Mouse (Mus musculus) kidney, adult 18-20 months (tissue): ENCODE results near the gene Hes7.
A peak's percentile ranks its signal among the peaks of the same experiment; 100 is the strongest.
"Not testable (repeated sequence)": the region's sequence is repeated elsewhere in the genome, so short reads cannot be mapped to it uniquely, and the experiment has no call there.

Experiments used
- DNase-seq: peaks from one replicate; pipeline ENCODE4 v3.0.0; 2021

Hes7 gene

DNA sequence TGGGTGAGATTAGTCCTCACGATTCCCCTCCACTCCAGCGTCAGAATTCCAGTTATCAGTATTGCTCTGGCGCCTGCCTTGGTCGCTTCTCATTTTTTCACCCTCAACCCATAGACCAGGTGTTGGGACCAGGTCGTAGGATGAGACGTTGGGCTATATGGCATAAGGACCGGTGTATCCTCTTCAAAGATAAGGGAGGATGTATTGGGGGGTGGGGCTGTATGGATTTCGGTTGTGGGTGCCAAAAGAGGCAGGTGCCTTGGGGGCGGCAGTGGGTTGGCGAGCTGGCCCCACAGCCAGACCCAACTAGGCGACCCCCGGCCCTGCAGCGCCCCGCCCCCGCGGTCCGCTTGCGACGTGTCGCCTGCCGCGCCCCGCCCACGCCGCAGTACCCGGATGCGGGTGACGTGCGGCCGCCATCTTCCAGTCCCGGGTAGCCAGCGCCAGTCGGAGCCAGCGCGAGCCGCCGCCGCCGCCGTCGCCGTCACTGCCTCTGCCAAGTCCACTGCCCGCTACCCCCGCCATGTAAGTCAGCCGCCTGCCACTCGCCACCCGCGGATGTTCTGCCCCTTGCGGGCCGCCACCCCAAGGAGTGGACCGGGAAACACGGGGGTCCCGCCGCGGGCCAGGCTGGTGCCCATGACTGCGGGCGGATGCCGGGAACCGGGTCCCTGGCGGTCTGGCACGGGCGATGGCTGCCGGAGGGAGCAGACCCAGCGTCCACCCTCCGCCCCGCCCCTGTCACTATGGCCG lies 31.9 kb upstream of the Hes7 start, which contains the start of gene Vamp2:
Gene Vamp2, plus strand, starts transcription at position 388 of the 753 bp plus-strand sequence.
- peak; percentile 94 for DNase-seq

DNA sequence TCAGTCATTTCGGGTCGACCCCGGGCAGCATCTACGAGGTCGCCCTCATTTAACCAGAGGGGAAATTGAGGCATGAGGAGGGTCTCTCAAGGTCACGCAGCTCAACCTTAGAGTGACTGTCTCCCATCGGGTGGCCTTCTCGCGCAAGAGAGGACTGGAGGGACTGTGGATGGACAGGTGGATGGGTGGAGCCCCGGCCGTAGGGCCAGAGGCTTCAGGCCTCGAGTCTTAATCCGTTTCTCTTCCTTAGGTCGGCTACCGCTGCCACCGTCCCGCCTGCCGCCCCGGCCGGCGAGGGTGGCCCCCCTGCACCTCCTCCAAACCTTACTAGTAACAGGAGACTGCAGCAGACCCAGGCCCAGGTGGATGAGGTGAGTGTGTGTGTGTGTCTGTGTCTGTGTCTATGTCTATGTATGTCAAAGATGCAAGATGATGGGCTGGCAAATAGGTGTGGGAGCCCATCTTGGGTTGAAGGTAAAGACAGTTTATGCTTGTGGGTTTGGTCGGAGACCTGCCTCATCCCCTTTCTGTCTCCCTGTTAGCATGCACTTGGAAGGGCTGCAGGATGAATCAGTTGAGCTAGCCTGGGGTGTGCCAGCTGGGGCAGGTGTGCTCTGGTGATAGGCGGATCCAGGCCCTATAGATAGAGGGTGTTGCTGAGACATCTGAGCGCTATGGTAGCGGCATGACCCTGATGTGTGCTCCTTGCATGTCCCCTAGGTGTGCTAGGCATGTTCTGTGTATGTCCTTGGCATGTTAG lies 31.2 kb upstream of the Hes7 start:
- DNase-seq = peak; percentile 68

DNA sequence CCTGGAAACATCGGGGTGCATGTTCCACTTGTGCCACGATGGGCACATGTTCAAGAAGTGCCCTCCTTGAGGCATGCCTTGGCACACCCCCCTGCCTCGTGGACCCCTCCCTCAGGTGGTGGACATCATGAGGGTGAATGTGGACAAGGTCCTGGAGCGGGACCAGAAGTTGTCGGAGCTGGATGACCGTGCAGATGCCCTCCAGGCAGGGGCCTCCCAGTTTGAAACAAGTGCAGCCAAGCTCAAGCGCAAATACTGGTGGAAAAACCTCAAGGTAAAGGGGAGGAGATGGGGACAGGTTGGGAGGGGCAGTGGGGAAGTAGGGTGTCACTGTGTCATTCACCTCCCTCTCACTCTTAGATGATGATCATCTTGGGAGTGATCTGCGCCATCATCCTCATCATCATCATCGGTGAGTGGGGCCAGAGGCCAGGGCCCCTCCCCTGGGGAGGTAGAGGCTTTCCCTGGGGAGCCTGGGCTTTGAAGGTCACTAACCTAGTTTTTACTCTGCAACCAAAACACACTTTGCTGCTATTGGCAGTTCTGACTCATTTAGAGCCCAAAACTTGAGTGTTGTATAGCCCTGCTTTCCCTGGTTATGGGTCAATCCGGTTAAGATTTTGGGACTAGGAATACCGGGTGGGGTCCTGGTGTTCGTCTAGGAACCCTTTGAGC lies 30.5 kb upstream of the Hes7 start:
- no peak for DNase-seq

DNA sequence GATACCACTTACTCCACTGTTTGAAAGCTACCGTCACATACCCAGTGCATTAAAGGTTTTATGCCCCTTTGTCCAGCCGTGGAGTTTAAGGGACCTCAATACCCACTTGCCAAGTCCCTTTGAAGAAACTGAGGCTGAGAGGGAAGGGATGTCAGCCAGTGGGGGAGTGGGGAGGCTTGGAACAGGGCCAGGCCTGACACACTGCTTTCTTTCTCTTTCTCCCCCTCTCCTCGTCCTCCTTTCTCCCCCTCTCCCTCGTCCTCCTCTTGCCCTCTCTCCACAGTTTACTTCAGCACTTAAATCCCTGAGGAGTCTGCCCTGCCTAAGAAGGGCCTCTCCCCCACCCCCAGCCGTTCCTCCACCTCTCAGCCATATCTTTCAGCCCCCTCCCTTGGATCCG lies 29.8 kb upstream of the Hes7 start:
- DNase-seq = no peak

DNA sequence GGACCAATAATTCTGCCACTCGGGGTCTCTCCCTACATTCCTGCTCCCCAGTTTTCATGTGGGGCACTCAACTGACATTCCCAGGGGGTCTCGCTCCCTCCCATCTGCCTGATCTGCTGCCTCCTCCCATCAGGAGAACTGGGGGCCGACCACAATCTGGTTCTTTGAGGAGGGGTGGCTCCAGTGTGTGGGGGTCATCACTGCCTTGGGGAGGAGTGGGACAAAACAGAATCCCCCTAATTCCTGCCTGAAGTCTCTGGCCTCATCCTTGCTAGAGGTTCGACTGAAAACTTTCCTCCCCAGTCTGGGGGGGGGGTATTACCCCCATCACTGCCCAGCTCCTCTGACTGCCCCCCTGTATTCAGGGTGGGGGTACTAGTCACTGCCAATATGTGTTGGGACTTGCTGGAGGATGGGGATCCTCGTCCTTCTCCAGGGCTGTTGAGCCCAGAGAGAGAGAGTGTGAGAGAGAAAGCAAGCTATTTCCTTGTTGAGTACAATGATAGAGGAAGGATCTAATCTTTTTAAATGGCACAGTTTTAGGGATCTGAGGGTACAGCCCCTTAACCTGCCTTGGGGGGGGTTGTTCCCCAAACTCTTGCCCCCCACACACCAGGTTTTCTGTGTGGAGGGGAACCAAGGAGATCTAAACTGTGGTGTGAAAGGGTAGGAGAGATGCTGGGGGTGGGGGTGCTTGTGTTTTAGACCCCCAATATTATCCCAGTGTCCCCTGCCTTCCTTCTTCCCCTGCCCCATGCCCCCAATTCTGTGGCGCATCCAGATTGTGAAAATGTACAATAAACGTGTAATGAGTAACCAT lies 28.4 kb upstream of the Hes7 start:
- DNase-seq = no peak

DNA sequence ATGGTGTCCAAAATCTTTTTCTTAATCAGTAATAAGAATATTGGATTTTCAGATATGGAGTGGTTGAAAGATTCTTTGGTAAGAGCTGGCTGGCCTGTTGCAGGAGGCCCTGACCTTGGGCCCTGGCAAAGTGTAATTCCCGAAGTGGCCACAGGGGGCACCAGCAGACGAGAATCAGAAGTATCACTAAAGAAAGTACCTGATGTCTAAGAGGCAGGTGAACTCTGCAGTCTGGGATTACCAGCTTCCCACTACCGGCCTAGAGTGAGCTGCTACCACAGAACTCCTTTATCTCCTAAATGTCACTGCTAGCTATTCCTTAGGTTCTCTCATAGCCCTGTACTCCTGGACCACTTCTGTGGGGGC lies 27.8 kb upstream of the Hes7 start:
- peak; percentile 94 for DNase-seq

DNA sequence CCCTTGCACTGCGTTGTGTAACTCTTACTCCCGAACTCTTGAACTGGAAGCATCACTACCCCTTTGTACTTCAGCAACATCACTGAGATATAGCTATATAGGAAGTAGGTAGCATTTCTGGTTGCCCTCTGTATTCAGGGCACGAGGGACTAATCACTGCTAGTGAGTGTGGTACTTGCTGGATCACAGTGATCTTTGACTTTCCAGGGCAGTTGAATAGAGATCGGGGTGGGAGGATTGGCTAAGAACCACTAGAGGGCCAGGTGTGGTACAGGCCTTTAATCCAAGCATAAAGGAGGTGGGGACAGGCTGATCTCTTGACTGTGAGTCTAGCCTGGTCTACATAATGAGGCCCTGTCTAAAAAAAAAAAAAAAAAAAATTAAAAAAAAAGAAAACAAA lies 27.3 kb upstream of the Hes7 start:
- DNase-seq = no peak

DNA sequence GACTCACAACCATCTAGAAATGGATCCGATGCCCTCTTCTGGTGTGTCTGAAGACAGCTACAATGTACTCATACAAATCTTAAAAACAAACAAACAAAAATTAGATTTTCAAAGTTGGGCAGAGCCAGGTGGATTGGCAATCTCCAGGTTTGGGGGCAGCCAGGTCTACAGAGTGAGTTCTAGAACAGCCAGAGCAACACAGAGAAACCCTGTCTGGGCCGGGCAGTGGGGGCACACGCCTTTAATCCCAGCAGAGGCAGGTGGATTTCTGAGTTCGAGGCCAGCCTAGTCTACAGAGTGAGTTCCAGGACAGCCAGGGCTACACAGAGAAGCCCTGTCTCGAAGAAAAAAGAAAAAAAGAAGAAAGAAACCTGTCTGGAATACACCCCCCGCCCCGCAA lies 26.3 kb upstream of the Hes7 start:
- DNase-seq = not testable (repeated sequence)

DNA sequence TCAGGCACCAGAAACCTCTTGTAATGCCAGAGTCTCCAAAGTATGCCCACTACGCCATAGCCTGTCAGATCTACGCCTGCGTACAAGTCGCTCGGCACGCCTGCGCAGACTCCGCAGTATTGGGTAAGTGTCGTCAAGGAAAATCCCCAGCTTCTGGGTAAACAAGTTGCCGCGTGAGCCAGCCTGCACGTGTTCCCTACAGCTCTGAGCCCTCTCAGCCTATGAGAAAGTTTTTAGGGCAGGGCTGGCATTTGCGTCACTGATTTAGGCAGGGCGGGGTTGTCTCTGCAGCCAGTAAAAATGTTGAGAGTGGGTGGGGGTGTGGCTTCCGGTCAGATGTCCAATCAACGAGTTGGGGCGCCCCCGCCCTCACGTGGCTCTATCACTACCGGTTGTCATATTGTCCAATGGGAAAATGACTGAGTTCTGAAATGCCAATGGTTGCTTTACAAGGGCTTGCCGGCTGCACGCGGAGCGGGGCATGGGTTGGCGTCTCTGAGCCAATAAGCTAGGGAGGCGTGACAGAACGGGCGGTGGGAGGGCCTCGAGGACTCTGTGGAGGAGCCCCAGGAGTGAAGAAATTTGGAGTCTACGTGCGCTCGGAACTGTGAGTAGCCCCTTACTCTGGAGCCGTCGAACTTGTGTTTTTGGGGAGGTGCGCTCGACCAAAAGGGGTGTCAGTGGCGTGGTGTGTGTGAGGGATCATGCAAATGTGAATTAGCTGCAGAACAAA lies 25.3 kb upstream of the Hes7 start, which contains the start of gene Per1:
Gene Per1, plus strand, starts transcription at position 521 of the 733 bp plus-strand sequence.
- peak; percentile 99 for DNase-seq

DNA sequence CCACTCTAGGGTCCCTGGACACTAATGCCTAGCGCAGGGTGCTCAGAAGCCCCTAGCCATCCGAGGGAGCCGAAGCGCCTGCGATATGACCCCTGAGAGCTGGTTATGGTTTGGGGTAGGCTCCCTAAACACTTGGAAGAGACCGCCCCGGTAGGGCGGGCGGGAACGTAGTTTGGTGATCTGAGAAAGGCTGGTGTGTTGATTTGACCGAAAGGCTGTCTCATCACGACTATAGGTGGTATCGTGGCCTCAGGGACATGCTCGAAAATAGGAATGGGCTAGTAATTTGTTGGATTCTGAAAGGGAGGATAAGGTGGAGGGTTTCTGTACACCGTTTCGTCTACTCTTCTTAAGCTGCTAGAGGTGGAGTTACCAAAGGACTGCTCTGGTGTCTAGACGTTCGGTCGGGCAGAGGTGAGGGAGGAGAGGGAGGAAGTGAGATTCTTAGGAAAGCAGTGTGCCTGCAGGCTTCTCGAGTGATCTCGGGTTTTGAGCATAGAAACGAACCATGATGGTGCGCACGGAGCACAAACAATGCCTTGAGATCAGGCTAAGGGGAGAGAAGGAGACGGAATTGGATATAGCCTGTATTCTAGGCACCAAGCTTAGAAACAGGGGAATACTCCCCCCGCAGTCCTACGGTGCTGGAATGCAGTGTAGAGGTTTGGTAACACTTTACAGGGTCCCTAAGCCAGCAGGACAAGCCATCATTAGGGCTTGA lies 24.5 kb upstream of the Hes7 start:
- DNase-seq = peak; percentile 63

DNA sequence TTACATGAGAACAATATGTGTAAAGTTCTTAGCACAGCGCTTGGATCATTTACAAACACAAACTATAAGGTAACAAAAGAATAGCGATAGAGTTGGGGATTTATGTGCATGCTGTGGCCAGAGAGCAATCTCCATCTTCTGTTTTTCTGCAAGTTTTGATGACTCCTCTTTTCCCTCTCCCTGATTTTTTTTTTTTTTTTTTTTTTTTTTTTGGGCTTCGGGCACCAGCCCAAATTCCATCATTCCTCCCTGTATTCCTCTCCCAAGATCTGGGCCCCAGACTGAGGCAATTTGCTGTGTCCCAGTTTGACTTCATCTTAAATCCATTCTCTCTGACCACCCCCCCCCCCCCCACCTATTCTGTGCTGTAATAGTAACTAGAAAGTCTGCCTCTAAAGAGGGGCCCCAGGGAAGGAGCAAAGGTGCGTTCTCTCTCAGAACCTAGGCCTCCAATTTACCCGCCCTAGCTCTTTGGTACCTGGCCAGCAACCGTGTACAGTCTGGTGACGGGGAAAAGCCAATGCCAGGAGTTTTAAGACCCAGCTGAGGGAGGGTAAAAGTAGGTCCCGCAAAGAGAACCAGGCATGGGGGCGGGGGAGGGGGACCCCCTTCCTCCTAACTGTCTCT lies 23.7 kb upstream of the Hes7 start:
- no peak for DNase-seq

DNA sequence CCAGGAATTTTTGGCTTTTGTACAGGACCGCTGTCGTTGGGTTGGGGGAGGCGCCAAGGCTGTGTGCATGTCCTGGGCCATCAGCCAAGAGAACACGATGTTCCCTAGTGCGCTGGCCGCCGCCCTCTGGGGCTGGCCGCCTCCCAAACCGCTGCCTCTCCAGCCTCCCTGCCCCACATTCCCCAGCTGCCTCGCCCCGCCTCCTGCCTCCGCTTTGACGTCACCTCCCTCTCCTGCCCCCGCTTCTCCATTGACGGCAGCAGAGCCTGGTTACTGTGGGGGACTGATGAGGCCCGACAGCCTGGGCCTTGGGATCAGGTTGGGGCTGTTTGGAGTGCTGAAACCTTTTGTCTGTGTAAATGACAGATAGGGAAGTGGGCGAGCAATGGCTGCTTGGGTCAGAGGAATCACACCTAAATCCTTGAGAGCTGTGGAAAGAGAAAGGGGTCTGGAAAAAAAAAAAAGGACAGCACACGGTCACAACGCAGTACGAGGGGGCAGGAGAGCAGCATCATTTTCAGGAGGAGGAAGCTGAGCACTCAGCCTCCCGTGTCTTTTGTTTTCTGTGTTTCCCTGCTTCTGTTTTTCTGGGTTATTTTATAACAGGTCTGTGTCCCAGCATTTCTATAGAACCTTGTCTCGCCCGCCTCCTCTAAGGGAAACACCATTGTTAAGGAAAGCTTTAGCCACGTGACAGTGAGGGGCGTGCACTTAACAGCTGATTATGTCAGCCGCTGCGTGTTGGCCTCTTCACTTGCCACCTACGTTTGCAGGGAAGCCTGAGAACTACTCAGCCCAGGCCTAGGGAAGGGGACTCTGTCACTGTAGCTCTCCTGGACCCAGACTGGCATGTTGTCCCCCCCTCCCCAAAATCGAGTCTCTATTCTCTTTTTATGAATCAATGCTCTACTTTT lies 23.0 kb upstream of the Hes7 start:
- DNase-seq = peak; percentile 100

DNA sequence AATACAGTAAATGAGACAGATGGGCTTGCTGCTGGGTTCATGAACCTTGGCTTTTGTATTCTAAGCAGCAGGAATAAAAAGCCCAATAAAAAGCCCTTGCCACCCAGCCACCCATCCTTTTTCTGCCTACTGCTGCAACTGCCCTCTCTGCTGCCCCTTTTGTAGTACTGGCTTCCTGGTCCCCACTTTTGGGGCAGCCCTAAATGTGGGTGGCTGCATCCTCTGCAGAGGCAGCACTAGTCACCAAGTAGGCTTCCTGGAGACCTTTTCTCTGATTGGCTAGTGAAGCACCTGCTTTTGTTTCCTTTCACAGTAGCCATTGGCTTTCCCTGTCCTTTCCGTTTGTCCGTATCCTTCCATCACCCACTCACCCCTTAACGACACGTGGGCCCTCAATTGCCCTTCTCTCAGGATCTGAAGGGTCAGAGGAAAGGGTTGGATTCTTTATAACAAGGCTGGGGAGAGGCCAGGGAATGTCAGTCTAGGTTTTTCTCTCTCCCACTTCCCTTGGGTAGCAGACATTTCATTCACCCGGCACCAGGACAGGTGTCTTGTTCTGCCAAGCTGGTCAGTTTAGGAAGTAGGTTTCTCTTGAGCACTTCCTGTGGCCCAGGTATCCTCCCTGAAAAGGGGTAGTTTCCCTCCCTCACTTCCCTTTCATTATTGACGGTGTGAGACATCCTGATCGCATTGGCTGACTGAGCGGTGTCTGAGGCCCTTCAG lies 22.0 kb upstream of the Hes7 start:
- no peak for DNase-seq

DNA sequence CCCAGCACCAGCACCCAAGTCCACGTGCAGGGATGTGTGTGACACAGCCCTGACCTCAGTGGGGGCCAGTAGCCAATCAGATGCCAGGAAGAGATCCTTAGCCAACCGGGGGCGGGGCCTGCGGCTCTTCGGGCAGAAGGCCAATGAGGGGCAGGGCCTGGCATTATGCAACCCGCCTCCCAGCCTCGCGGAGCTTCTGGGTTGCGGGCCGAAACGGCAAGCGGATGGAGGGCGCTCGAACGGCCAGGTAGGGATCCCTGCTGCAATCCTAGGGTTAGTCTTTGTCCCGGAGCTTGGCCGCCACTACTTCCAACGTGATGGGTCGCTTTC lies 21.5 kb upstream of the Hes7 start:
- peak; percentile 99 for DNase-seq

DNA sequence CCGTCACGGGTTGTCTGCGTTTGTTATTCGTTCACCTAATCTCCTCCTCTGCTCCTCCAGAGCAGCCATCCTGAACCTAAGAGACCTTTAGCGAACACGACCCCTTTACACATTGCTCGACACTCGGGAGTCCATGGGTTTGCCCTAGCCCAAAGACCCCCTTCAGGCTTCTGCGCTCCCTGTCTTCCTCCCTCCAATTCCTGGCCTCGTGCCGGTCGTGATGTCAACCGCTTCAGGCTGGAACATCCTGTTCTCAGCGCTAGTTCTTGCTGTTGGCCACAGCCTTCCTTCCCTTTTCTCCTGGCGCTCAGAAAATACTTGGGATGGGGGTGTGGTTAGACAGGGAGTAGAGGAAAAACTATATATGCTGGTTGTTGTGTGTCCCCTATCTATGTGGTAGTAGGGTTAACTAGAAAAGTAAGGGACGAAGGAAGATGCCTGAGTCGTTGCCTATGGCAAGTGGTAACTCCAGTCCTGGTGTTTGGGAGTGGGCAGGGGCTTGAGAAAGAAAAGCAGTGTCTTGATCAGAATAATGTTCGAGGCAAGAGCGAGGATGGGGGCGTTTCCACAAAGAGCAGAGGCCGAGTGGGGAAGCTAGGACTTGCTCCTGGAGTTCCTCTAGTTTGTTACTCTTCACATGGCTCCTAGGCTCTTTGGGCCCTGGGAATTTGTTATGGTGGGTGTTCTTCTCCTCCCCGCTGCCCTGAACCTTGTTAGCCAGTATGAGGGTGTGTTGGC lies 20.9 kb upstream of the Hes7 start:
- DNase-seq = peak; percentile 88

DNA sequence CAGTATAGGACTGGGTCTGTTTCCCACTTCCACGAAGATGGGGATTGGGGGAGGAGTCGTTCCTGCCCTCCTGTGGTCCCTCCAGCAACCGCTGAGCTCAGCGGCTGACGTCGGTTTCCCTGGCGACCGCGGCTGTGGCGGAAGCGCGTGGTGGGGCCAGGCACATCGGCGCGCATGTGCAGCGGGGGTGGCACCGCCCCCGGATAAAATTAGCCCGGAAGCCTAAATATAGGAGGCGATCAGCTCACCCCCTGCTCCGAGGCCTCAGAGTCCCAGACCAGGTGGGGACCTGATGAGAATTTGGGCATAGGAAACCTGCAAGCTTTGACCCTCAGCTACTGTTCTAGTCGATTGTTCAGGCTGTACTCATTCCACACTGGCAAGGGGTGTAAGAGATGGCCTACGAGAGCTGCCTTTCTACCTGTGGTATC lies 20.3 kb upstream of the Hes7 start:
- DNase-seq = peak; percentile 90

DNA sequence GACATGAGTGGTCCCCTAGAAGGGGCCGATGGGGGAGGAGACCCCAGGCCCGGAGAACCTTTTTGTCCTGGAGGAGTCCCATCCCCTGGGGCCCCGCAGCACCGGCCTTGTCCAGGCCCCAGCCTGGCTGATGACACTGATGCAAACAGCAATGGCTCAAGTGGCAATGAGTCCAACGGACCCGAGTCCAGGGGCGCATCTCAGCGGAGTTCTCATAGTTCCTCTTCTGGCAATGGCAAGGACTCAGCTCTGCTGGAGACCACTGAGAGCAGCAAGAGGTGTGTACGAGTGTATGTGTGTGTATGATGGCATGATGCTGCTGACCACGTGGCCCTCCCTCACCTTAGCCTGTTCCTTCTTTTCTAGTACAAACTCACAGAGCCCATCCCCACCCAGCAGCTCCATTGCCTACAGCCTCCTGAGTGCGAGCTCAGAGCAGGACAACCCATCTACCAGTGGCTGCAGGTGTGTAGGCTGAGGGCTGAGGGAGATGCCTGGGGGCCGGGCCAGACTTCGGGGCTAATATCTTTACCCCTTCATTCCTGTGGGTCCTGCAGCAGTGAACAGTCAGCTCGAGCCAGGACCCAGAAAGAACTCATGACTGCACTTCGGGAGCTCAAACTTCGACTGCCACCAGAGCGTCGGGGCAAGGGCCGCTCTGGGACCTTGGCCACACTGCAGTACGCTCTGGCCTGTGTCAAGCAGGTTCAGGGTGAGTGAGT lies 19.4 kb upstream of the Hes7 start:
- no peak for DNase-seq
